Mouse (Mus musculus) limb, embryonic 14.5 days (tissue): Measurements from ENCODE around the gene Slc35f2. TPM values are rescaled to one million over a fixed set of nuclear protein-coding genes. Genes with fewer than 3 reads are reported as not detected.

Experiments used
- ATAC-seq: fragments of 200-750 bp; cut with Nextera tagmentation; 2 replicates; pipeline ENCODE4 v1.8.0; 2017; ENCODE audit warnings: low read depth, moderate number of reproducible peaks, moderate TSS enrichment; ENCODE audit not compliant: low FRiP score
- DNase-seq: peaks from one replicate; pipeline ENCODE4 v3.0.0-alpha.2; 2015; ENCODE audit warnings: low spot score
- H3K27ac ChIP-seq: fragments of 300-500 bp; sonication (generic); replicated peaks from 2 replicates; pipeline ENCODE4 v1.5.1; 2014; ENCODE audit warnings: low read depth, mild to moderate bottlenecking, low read length, moderate library complexity, mixed read lengths
- H3K27me3 ChIP-seq: fragments of 300-500 bp; sonication (generic); 2 replicates; pipeline ENCODE4 v1.6.1; 2014; ENCODE audit warnings: low read length, mixed read lengths; ENCODE audit not compliant: control insufficient read depth, insufficient read depth
- H3K36me3 ChIP-seq: fragments of 300-500 bp; sonication (generic); 2 replicates; pipeline ENCODE4 v1.6.1; 2014; ENCODE audit warnings: mild to moderate bottlenecking, low read length, moderate library complexity, mixed read lengths; ENCODE audit not compliant: control insufficient read depth, insufficient read depth
- H3K4me1 ChIP-seq: fragments of 300-500 bp; sonication (generic); 2 replicates; pipeline ENCODE4 v1.6.1; 2014; ENCODE audit warnings: antibody characterized with exemption, low read length, mixed read lengths; ENCODE audit not compliant: control insufficient read depth, insufficient read depth
- H3K4me2 ChIP-seq: fragments of 300-500 bp; sonication (generic); replicated peaks from 2 replicates; pipeline ENCODE4 v1.6.1; 2014; ENCODE audit warnings: low read depth, mild to moderate bottlenecking, low read length, moderate library complexity; ENCODE audit not compliant: severe bottlenecking
- H3K4me3 ChIP-seq: fragments of 300-500 bp; sonication (generic); replicated peaks from 2 replicates; pipeline ENCODE4 v1.5.1; 2014; ENCODE audit warnings: low read length
- H3K9ac ChIP-seq: fragments of 300-500 bp; sonication (generic); 2 replicates; pipeline ENCODE4 v1.6.1; 2014; ENCODE audit warnings: mild to moderate bottlenecking, low read depth, low read length, moderate library complexity; ENCODE audit not compliant: severe bottlenecking
- H3K9me3 ChIP-seq: fragments of 300-500 bp; sonication (generic); 2 replicates; pipeline ENCODE4 v1.6.1; 2016; ENCODE audit warnings: low read length; ENCODE audit not compliant: control insufficient read depth
- POLR2A ChIP-seq: fragments of 200-500 bp; IDR thresholded peaks from 2 replicates; pipeline ENCODE4 v1.8.0; 2012; ENCODE audit warnings: inconsistent platforms, mild to moderate bottlenecking, moderate library complexity, borderline replicate concordance; ENCODE audit not compliant: insufficient read depth, insufficient read length; ENCODE audit errors: extremely low read depth
- WGBS: fragments of 180-500 bp; shearing (Covaris S2); extraction: QIAGEN DNeasy Blood & Tissue Kit; methylation state at CpG from one replicate; pipeline ENCODE4 v1.1.7; 2014; 5-methylcytosine and 5-hydroxymethylcytosine counted together
- polyA plus RNA-seq, 2 experiments: library from polyadenylated mRNA; depleted of rRNA in 1 of 2; stranded (reverse) in 1 of 2; unstranded in 1 of 2; fragments of >200 nt; fragmentation: Nextera tagmentation in 1 of 2; extraction: Ambion mirVana in 1 of 2; gene quantifications; 2 replicates each; pipeline versions ENCODE4 v1.2.1 to v1.2.3; 2012 to 2014

Slc35f2 gene
- polyA plus RNA-seq, 2 experiments: 4.1 TPM

DNA sequence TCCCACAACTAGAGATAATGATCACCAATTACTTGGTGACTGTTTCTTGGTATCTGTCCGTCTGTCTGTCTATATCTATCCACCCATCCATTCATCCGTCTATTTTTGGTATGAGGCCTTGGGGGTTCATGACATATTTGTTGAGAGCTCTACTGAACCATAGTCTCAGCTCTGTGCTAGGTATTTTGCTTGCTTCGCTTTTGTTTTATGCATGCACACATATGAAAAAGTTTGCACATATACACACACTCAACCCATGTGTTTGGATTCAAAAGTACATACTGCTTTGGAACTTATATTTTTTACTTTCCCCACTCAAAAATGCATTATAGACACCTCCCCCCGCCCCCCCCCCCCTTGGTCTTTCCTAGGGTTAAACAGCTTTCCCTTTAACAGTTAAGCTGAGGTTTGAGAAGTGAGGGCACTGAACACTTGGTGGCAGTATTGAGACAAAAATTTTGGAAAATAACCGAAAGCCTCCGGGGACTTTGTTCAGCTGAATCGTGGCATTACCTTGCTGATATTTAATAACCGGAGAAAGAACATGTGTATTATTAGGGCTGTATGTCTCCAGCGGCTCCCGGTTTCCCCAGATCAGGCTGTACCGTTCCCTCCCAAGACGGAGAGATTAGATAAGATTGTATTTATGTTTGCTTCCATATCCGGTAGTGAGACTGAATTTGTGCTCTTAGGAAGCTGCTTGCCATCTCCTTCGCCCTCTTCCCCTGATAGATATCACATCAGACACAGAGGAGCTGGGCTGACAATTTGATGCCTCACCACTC is 57.9 kb downstream of the Slc35f2 start:
- no peak; the same call in 1 of the 2 replicates for ATAC-seq
- no peaks in the 10 kb centered on the region for H3K27me3 ChIP-seq
- no peaks in the 10 kb centered on the region for H3K36me3 ChIP-seq
- H3K9ac ChIP-seq: peak overlapping the region; percentile 52
- H3K9me3 ChIP-seq: no peaks in the 10 kb centered on the region
- peak overlapping the region; percentile 37 for H3K4me3 ChIP-seq
- no peaks in the 10 kb centered on the region for H3K4me1 ChIP-seq
- 17% methylated on average over 14 of the region's 14 CpGs for WGBS
- peak overlapping the region; percentile 43 for H3K4me2 ChIP-seq
- peak; percentile 75 for DNase-seq
- H3K27ac ChIP-seq: no peak overlapping the region
- no peak for TF ChIP-seq POLR2A

DNA sequence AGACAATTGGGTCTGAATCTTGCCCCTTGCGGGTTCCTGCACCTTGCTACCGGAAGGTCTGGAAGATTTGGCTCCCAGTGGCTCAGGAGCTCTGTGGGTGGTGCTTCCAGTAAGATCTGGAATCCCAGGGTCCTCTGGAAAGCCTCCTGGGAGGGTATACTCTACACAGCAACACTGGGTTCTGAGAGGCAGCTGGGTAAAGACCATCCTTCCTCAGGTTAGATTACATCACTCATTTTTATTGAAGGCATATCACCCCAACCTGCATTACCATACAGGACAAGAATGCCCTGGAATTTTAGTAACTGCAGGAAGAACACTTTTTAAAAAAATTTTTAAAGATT is 58.5 kb downstream of the Slc35f2 start:
- no peaks in the 10 kb centered on the region for H3K36me3 ChIP-seq
- no peak for ATAC-seq
- no peak overlapping the region for H3K27ac ChIP-seq
- no peaks in the 10 kb centered on the region for H3K27me3 ChIP-seq
- no peaks in the 10 kb centered on the region for H3K4me1 ChIP-seq
- peak overlapping the region; percentile 52 for H3K9ac ChIP-seq
- WGBS: 40% methylated on average over 2 of the region's 2 CpGs
- DNase-seq: no peak
- no peaks in the 10 kb centered on the region for H3K9me3 ChIP-seq
- peak overlapping the region; percentile 43 for H3K4me2 ChIP-seq
- TF ChIP-seq POLR2A: no peak
- H3K4me3 ChIP-seq: peak overlapping the region; percentile 37

DNA sequence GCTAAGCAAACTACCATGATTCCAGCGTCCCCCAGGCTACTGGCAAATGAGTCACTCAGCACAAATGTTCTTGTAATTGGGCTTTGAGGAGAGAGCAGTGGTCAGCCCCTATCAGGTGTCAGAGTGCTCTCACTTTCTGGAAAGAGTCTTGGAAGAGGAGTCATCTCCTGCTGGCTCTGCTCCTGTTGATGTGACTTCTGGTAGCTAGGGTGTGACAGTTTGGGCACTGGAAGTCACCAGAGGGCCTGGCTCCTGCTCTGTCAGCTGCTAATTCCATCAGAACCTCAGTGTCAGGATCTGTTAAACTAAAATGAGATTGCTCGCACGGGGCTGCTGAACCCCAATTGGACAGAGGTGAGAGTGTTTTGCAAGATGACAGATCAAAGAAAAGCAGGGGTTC is 63.7 kb downstream of the Slc35f2 start:
- Histone ChIP-seq H3K9me3 (no peaks in the 10 kb centered on the region), H3K4me1 (no peaks in the 10 kb centered on the region), H3K27ac (no peak overlapping the region), H3K4me2 (no peak overlapping the region), H3K27me3 (no peaks in the 10 kb centered on the region), H3K9ac (no peak overlapping the region), H3K4me3 (no peak overlapping the region), H3K36me3 (no peaks in the 10 kb centered on the region)
- 38% methylated on average over 3 of the region's 3 CpGs for WGBS
- no peak for ATAC-seq
- no peak for TF ChIP-seq POLR2A
- no peak for DNase-seq

DNA sequence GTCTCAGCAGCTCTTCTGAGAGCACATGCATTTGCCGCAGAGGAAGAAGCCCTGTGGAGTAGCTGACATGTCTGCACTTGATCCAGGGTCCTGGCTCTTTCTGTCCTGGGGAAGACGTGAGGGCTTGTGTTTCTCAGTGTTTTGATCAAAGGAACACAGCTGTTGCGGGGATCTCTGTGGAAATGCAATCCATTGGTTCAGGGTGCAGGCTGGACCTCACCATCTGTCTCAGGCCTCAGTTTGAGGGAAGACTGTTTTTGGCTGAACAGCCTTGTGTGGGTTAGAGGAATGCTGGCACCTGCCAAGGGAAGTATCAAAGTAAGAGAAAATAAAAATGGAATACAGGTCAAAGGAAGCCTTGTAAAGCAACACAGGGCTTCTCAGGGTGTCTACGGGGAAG is 64.6 kb downstream of the Slc35f2 start:
- Histone ChIP-seq H3K4me1 (no peaks in the 10 kb centered on the region), H3K27me3 (no peaks in the 10 kb centered on the region), H3K9ac (no peak overlapping the region), H3K27ac (no peak overlapping the region), H3K9me3 (no peaks in the 10 kb centered on the region), H3K4me2 (no peak overlapping the region), H3K4me3 (no peak overlapping the region), H3K36me3 (no peaks in the 10 kb centered on the region)
- no peak for TF ChIP-seq POLR2A
- peak; percentile 44; the same call in 1 of the 2 replicates for ATAC-seq
- WGBS: 43% methylated on average over 4 of the region's 4 CpGs
- DNase-seq: no peak

DNA sequence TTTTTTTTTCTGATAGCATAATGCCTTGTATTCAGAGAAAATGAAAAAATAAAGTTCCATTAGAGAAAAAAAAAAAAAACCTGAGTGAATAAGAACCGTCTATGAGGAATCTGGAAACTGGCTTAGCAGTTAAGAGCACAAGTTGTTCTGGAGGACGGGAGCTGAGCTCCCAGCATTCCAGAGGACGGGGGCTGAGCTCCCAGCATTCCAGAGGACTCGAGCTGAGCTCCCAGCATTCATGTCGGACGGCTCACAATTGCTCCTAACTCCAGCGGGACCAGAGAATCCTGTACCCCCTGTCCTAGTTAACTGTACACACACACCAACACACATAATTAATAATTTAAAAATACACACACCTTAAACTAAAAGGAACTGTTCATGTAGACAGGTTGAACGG is 67.5 kb downstream of the Slc35f2 start:
- no peak for TF ChIP-seq POLR2A
- no peaks in the 10 kb centered on the region for H3K27me3 ChIP-seq
- H3K27ac ChIP-seq: no peak overlapping the region
- H3K9ac ChIP-seq: no peak overlapping the region
- ATAC-seq (no peak), DNase-seq (no peak)
- no peaks in the 10 kb centered on the region for H3K4me1 ChIP-seq
- WGBS: 67% methylated on average over 8 of the region's 8 CpGs
- H3K4me2 ChIP-seq: no peak overlapping the region
- no peaks in the 10 kb centered on the region for H3K9me3 ChIP-seq
- H3K36me3 ChIP-seq: no peaks in the 10 kb centered on the region
- no peak overlapping the region for H3K4me3 ChIP-seq
